Mouse (Mus musculus) left cerebral cortex, adult 2 months (tissue): ENCODE data around the gene Nicn1. TPM values are rescaled to one million over a fixed set of nuclear protein-coding genes. Genes with fewer than 3 reads are reported as not detected.
"Not testable (repeated sequence)": the region's sequence is repeated elsewhere in the genome, so short reads cannot be mapped to it uniquely, and the experiment has no call there.

Experiments
- DNase-seq, 2 experiments: peaks; one replicate each; pipeline ENCODE4 v3.0.0; 2021 to 2022; ENCODE audit warnings: low spot score in 2 of 2, mixed read lengths in 1 of 2; ENCODE audit errors: extremely low spot score in 1 of 2
- H3K27ac ChIP-seq: fragments of 200-600 bp; 2 replicates; pipeline ENCODE4 v1.8.1; 2022
- H3K4me3 ChIP-seq: fragments of 200-600 bp; 2 replicates; pipeline ENCODE4 v1.8.1; 2022
- CTCF ChIP-seq: fragments of 200-600 bp; IDR thresholded peaks from 2 replicates; pipeline ENCODE4 v1.8.1; 2022; ENCODE audit warnings: antibody characterized with exemption, mild to moderate bottlenecking, moderate library complexity
- intact Hi-C: fragments of 180-260 bp; cut with DNase I; formaldehyde crosslinking; loops from one replicate; pipeline ENCODE4 v1.15.1; 2025
- total RNA-seq, 2 experiments: library from RNA; stranded (reverse); gene quantifications; 2 replicates each; pipeline ENCODE4 v1.2.3; 2021

The Nicn1 gene
- total RNA-seq, 2 experiments from 2014 or later = 122 to 130 TPM

- no peak for DNase-seq
- intact Hi-C loops = no loop called here
- Histone ChIP-seq H3K27ac (peak overlapping the region; percentile 85), H3K4me3 (peak overlapping the region; percentile 98)
- no peak for TF ChIP-seq CTCF
Measured at GRCm38 (mm10) chr9:108264191-108264921, 25.9 kb upstream of the Nicn1 start.

GRCm38 (mm10) chr9:108266261-108266935, 23.8 kb upstream of the Nicn1 start:
- no peak for TF ChIP-seq CTCF
- intact Hi-C loops = no loop called here
- Histone ChIP-seq H3K4me3 (no peak overlapping the region), H3K27ac (no peak overlapping the region)
- no peak for DNase-seq

GRCm38 (mm10) chr9:108267691-108268090, 22.5 kb upstream of the Nicn1 start:
- no peak overlapping the region for H3K4me3 ChIP-seq
- no peak for TF ChIP-seq CTCF
- no peak for DNase-seq
- intact Hi-C loops = no loop called here
- no peak overlapping the region for H3K27ac ChIP-seq

GRCm38 (mm10) chr9:108268701-108269100, 21.5 kb upstream of the Nicn1 start:
- H3K27ac ChIP-seq, H3K4me3 ChIP-seq, DNase-seq, intact Hi-C loops: not testable (repeated sequence)

GRCm38 (mm10) chr9:108271941-108272340, 18.3 kb upstream of the Nicn1 start:
- intact Hi-C loops = no loop called here
- no peak for DNase-seq
- Histone ChIP-seq H3K27ac (no peak overlapping the region), H3K4me3 (no peak overlapping the region)
- TF ChIP-seq CTCF = no peak

DNA sequence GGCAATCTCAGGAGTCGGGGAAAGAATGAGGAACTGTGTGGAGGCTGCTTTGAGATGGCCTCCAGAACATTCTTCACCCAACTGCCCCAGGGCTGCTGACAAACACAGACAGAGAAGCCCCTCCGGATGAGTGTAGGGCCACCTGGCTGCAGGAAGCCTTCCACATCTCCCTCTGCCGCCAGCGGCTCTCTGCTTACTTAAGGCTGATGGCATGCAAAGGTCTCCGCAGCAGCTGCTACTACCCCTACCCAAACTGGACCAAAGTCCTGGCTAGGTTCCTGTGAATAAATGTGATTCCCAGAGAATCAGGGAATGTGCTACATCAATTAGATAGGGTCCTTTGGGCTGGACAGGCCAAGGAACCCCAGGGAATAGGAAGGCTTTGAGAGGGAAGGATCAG, 17.5 kb upstream of the Nicn1 start:
- no peak for TF ChIP-seq CTCF
- DNase-seq = no peak
- Histone ChIP-seq H3K27ac (no peak overlapping the region), H3K4me3 (no peak overlapping the region)
- intact Hi-C loops = no loop called here

- Histone ChIP-seq H3K27ac (no peak overlapping the region), H3K4me3 (no peak overlapping the region)
- no peak for TF ChIP-seq CTCF
- DNase-seq = no peak
- intact Hi-C loops = no loop called here
Measured at GRCm38 (mm10) chr9:108273485-108273884, 16.7 kb upstream of the Nicn1 start.

GRCm38 (mm10) chr9:108274476-108275330, 15.5 kb upstream of the Nicn1 start:
- Histone ChIP-seq H3K4me3 (no peak overlapping the region), H3K27ac (no peak overlapping the region)
- DNase-seq = no peak
- intact Hi-C loops = no loop called here
- TF ChIP-seq CTCF = no peak

- intact Hi-C loops = no loop called here
- H3K27ac ChIP-seq = no peak overlapping the region
- no peak for TF ChIP-seq CTCF
- no peak overlapping the region for H3K4me3 ChIP-seq
- no peak for DNase-seq
Measured at GRCm38 (mm10) chr9:108275331-108275659, 14.9 kb upstream of the Nicn1 start.

GRCm38 (mm10) chr9:108278697-108279450, 11.4 kb upstream of the Nicn1 start:
- peak; percentile 50 for TF ChIP-seq CTCF
- no peak overlapping the region for H3K27ac ChIP-seq
- H3K4me3 ChIP-seq = no peak overlapping the region
- DNase-seq = no peak
- intact Hi-C loops = no loop called here

- intact Hi-C loops = loop anchor here (5.0 kb wide), 1 partner anchor 78 kb away; no protein-coding TSS in a partner anchor
Measured at GRCm38 (mm10) chr9:108280071-108280828, 10.0 kb upstream of the Nicn1 start.

More at GRCm38 (mm10) chr9:108280071-108280828, 10.0 kb upstream of the Nicn1 start:
- Histone ChIP-seq H3K4me3 (no peak overlapping the region), H3K27ac (peak overlapping the region; percentile 17; the same call in 1 of the 2 replicates)
- no peak for DNase-seq
- TF ChIP-seq CTCF = no peak
